Mouse (Mus musculus) limb, embryonic 10.5 days (tissue): ENCODE results near the gene Kcnh1. TPM values are rescaled to one million over a fixed set of nuclear protein-coding genes. Genes with fewer than 3 reads are reported as not detected.
A peak's percentile ranks its signal among the peaks of the same experiment; 100 is the strongest.

Experiments
- DNase-seq: peaks from one replicate; pipeline ENCODE4 v3.0.0-alpha.2; 2017; ENCODE audit warnings: low spot score
- H3K27ac ChIP-seq: fragments of 300-500 bp; sonication (generic); 2 replicates; pipeline ENCODE4 v1.5.1; 2016; ENCODE audit warnings: mild to moderate bottlenecking
- H3K27me3 ChIP-seq: fragments of 300-500 bp; sonication (generic); 2 replicates; pipeline ENCODE4 v1.6.1; 2016; ENCODE audit warnings: low read depth, mild to moderate bottlenecking; ENCODE audit not compliant: poor library complexity, severe bottlenecking
- H3K36me3 ChIP-seq: fragments of 300-500 bp; sonication (generic); 2 replicates; pipeline ENCODE4 v1.6.1; 2016; ENCODE audit warnings: mild to moderate bottlenecking, moderate library complexity
- H3K4me1 ChIP-seq: fragments of 300-500 bp; sonication (generic); 2 replicates; pipeline ENCODE4 v1.6.1; 2016
- H3K4me3 ChIP-seq: fragments of 300-500 bp; sonication (generic); 2 replicates; pipeline ENCODE4 v1.5.1; 2016; ENCODE audit warnings: mild to moderate bottlenecking, moderate library complexity
- H3K9me3 ChIP-seq: fragments of 300-500 bp; sonication (generic); replicated peaks from 2 replicates; pipeline ENCODE4 v1.6.1; 2016; ENCODE audit warnings: mild to moderate bottlenecking
- WGBS: fragments of 180-500 bp; shearing (Covaris S2); methylation state at CpG from one replicate; pipeline ENCODE4 v1.1.7; 2016; 5-methylcytosine and 5-hydroxymethylcytosine counted together
- polyA plus RNA-seq: library from polyadenylated mRNA; unstranded; fragments of >200 nt; fragmentation: Nextera tagmentation; extraction: Ambion mirVana; gene quantifications from 2 replicates; pipeline ENCODE4 v1.2.1, GENCODE M21; 2016

Gene Kcnh1
- polyA plus RNA-seq, 1 experiment from 2014 or later, result 0.01 TPM

DNA sequence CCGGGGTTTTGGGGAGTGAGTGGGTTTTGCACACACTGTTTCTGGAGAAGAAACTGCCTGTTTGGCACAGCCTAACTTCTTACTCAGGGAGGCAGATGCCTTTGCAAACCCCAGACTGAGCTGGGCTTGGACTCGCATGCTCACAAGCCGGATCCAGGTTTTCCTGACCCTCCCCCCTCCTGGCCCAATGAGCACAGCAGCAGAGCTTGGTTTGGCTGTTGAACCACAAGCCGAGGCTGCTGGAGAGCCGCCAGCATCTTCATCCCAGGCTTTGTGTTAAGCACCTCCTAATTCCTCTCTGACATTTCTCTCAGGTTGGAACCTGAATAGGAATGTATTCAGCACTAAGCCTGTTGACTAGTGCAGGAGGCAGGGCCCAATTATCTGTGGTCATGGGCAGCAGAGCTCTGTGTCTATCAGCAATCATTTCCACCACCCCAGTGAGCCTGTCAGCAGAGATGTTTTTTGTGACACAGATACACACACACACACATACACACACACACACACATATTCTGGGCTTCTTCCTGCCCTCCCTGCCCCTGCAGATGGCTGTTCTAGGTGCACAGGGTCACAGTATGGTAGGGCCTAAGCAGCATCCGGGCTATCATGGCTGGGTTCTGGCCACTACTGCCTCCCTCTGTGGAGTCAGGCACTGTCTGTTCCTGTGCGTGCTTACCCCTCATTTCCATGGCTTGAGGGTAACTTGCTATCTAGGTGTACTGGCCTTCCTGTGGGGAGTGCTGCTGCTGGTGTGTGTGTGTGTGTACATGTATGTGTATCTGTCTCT, 254.3 kb downstream of the Kcnh1 start:
- H3K4me3 ChIP-seq, result no peak overlapping the region
- no peaks in the 10 kb centered on the region for H3K27me3 ChIP-seq
- H3K36me3 ChIP-seq, result no peaks in the 10 kb centered on the region
- H3K4me1 ChIP-seq, result no peaks in the 10 kb centered on the region
- H3K9me3 ChIP-seq, result no peaks in the 10 kb centered on the region
- no peak overlapping the region for H3K27ac ChIP-seq
- WGBS, result 79% methylated on average over 7 of the region's 7 CpGs
- no peak for DNase-seq

DNA sequence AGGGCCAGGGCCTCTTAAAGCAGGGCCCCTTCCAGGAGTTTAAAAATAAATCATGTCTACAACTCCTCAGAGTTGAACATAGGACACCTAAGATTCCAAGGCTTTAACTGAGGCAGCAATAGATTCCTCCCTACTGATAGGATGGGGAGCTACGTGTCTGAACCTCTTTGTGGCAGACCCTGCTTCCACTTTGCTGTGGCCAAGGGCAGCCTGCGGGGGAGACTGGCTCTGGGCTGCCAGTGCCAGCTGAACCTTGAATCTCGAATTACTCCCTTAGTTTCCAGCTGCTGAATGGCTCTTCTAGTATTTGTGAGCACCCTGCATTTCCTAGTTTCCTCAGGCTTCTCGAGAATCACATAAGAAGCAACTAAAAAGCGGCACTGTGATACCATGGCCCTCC, 255.6 kb downstream of the Kcnh1 start:
- Histone ChIP-seq H3K4me1 (no peaks in the 10 kb centered on the region), H3K36me3 (no peaks in the 10 kb centered on the region), H3K27ac (no peak overlapping the region), H3K4me3 (no peak overlapping the region), H3K27me3 (no peaks in the 10 kb centered on the region), H3K9me3 (no peaks in the 10 kb centered on the region)
- DNase-seq, result no peak
- 71% methylated on average over 5 of the region's 5 CpGs for WGBS

DNA sequence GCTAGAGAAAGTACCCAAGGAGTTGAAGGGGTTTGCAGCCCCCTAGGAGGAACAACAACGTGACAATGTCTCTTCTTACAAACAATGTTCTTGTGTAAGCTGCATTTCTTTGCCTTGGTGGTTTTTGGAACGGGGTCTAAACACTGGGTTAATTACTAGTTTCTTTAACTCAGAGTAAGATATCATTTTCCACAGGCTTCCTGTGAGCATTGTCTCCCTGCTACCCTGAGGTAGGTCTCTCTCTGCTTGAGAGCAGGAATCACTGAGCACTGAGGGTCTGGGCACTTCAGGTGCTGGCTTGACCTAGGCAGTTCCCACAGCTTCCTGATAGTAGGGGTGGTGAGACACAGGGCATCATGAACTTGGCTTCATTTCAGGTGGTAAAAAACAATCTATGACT, 257.1 kb downstream of the Kcnh1 start:
- no peaks in the 10 kb centered on the region for H3K27me3 ChIP-seq
- no peak overlapping the region for H3K4me3 ChIP-seq
- no peaks in the 10 kb centered on the region for H3K9me3 ChIP-seq
- H3K27ac ChIP-seq, result no peak overlapping the region
- no peaks in the 10 kb centered on the region for H3K4me1 ChIP-seq
- no peaks in the 10 kb centered on the region for H3K36me3 ChIP-seq
- DNase-seq, result no peak
- WGBS, result 71% methylated on average over 2 of the region's 2 CpGs

DNA sequence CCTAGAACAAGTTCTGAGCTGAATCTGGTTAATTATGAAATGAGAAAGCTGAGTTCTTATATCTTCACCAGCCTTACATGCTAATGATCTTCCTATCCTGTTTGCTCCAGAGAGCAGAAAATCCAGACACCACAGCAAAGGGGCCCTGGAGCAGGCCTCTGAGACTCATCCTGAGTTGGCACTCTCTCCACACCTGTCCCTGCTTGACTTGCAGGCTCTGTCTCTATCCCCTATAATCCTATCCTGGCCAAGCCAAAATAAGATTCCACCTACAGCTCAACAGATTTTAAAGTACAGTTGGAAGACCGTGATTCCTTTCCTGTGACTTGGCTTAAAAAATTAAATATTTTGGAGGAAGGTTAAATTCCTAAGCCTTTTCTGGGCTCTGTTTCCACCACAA, 257.9 kb downstream of the Kcnh1 start:
- no peaks in the 10 kb centered on the region for H3K27me3 ChIP-seq
- no peak overlapping the region for H3K4me3 ChIP-seq
- no peak overlapping the region for H3K27ac ChIP-seq
- H3K9me3 ChIP-seq, result no peaks in the 10 kb centered on the region
- H3K4me1 ChIP-seq, result no peaks in the 10 kb centered on the region
- no peaks in the 10 kb centered on the region for H3K36me3 ChIP-seq
- 90% methylated on average over 1 of the region's 1 CpGs for WGBS
- DNase-seq, result no peak

- H3K9me3 ChIP-seq, result no peaks in the 10 kb centered on the region
- H3K36me3 ChIP-seq, result no peaks in the 10 kb centered on the region
- no peak for DNase-seq
- no peak overlapping the region for H3K4me3 ChIP-seq
- H3K4me1 ChIP-seq, result peaks cover 8% of the 10 kb centered on the region
- 80% methylated on average over 4 of the region's 4 CpGs for WGBS
- no peak overlapping the region for H3K27ac ChIP-seq
- no peaks in the 10 kb centered on the region for H3K27me3 ChIP-seq
Observed at GRCm38 (mm10) chr1:192449572-192450351, 259.2 kb downstream of the Kcnh1 start.

- no peak for DNase-seq
- Histone ChIP-seq H3K9me3 (no peaks in the 10 kb centered on the region), H3K27ac (no peak overlapping the region), H3K4me1 (peaks cover 14% of the 10 kb centered on the region), H3K36me3 (no peaks in the 10 kb centered on the region), H3K27me3 (no peaks in the 10 kb centered on the region), H3K4me3 (no peak overlapping the region)
Observed at GRCm38 (mm10) chr1:192450425-192450824, 259.9 kb downstream of the Kcnh1 start.

- Histone ChIP-seq H3K4me3 (no peak overlapping the region), H3K27ac (no peak overlapping the region), H3K36me3 (no peaks in the 10 kb centered on the region), H3K27me3 (no peaks in the 10 kb centered on the region), H3K9me3 (no peaks in the 10 kb centered on the region), H3K4me1 (peaks cover 17% of the 10 kb centered on the region)
- 76% methylated on average over 4 of the region's 4 CpGs for WGBS
- no peak for DNase-seq
Observed at GRCm38 (mm10) chr1:192451722-192452121, 261.1 kb downstream of the Kcnh1 start.

GRCm38 (mm10) chr1:192454501-192454900, 263.9 kb downstream of the Kcnh1 start:
- no peak for DNase-seq
- no peak overlapping the region for H3K4me3 ChIP-seq
- no peaks in the 10 kb centered on the region for H3K36me3 ChIP-seq
- H3K27me3 ChIP-seq, result no peaks in the 10 kb centered on the region
- H3K4me1 ChIP-seq, result peaks cover 17% of the 10 kb centered on the region
- no peaks in the 10 kb centered on the region for H3K9me3 ChIP-seq
- WGBS, result 50% methylated on average over 1 of the region's 1 CpGs
- H3K27ac ChIP-seq, result no peak overlapping the region

DNA sequence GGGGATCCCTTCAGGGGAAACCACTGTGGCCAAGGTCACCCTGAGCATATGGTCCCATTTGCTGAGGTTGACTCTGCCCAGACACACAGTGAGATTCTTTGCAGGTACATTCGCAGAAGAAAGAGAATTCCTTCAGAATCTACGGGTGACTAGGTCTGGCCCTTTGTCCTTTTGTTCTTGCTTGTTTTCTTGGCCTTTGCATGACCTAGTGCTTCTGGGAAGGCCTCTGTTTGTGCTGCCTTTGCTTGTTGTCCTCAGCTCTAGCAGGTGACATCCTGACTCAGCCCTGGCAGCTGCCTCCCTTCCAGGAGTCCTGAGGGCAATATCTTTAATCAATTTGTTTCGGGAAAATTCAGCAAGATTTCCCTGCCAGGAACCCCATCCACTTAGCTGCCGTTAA, 264.4 kb downstream of the Kcnh1 start:
- Histone ChIP-seq H3K27ac (no peak overlapping the region), H3K4me1 (peaks cover 17% of the 10 kb centered on the region), H3K4me3 (no peak overlapping the region), H3K9me3 (no peaks in the 10 kb centered on the region), H3K27me3 (no peaks in the 10 kb centered on the region), H3K36me3 (no peaks in the 10 kb centered on the region)
- DNase-seq, result no peak
- WGBS, result 60% methylated on average over 4 of the region's 4 CpGs

DNA sequence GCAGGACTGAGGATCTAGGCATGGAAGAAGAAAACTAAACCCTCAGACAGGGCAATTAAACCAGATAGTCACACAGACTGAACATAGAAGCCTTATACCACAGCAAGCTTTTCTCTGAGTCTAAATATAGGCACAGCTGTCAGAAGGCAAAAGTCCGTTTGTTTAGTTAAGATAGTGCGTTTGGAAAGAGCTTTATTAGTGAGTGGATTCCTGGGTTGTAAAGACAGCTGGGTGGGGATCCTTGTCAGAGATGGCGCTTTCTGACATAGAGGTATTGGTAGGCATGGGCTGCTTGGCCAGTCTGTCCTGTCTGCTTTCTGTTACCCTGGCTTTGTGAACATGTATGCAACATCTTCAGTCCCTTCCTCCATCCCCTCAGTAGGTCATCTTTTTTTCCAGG, 266.5 kb downstream of the Kcnh1 start:
- WGBS, result 76% methylated on average over 3 of the region's 3 CpGs
- no peaks in the 10 kb centered on the region for H3K36me3 ChIP-seq
- no peak for DNase-seq
- H3K27me3 ChIP-seq, result no peaks in the 10 kb centered on the region
- no peak overlapping the region for H3K4me3 ChIP-seq
- H3K9me3 ChIP-seq, result no peaks in the 10 kb centered on the region
- no peak overlapping the region for H3K27ac ChIP-seq
- peaks cover 17% of the 10 kb centered on the region for H3K4me1 ChIP-seq

GRCm38 (mm10) chr1:192457526-192458206, 267.1 kb downstream of the Kcnh1 start:
- no peaks in the 10 kb centered on the region for H3K9me3 ChIP-seq
- 89% methylated on average over 6 of the region's 6 CpGs for WGBS
- no peak overlapping the region for H3K4me3 ChIP-seq
- H3K4me1 ChIP-seq, result peaks cover 17% of the 10 kb centered on the region
- DNase-seq, result peak; percentile 87
- no peak overlapping the region for H3K27ac ChIP-seq
- H3K27me3 ChIP-seq, result no peaks in the 10 kb centered on the region
- no peaks in the 10 kb centered on the region for H3K36me3 ChIP-seq

DNA sequence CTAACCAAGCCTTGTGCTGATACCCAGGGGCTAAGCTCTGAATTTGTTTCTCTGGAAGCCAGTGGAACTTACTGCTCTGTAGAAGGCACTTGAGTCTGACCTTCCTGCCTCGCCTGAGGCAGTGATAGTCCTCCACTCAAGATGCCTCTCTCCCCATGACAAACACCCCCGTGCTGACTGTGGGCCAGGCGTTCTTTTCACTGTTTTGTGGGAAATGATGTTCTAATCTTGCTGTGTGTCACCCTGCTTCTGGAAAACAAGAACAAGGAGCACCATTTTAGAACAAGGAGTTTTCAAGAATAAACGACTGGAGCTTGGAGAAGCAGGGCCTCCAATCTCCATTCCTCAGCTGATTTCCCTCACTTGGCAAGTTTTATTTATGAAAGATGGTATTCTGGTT, 273.2 kb downstream of the Kcnh1 start:
- 80% methylated on average over 4 of the region's 4 CpGs for WGBS
- no peaks in the 10 kb centered on the region for H3K9me3 ChIP-seq

GRCm38 (mm10) chr1:192472366-192472765, 281.8 kb downstream of the Kcnh1 start:
- H3K4me3 ChIP-seq, result no peak overlapping the region
- H3K4me1 ChIP-seq, result no peaks in the 10 kb centered on the region
- 59% methylated on average over 4 of the region's 4 CpGs for WGBS
- H3K36me3 ChIP-seq, result no peaks in the 10 kb centered on the region
- H3K27ac ChIP-seq, result no peak overlapping the region
- no peaks in the 10 kb centered on the region for H3K9me3 ChIP-seq
- H3K27me3 ChIP-seq, result no peaks in the 10 kb centered on the region
- DNase-seq, result no peak

More for the DNA sequence above, 273.2 kb downstream of the Kcnh1 start:
- no peaks in the 10 kb centered on the region for H3K36me3 ChIP-seq
- H3K27me3 ChIP-seq, result no peaks in the 10 kb centered on the region
- no peak for DNase-seq
- H3K27ac ChIP-seq, result no peak overlapping the region
- no peaks in the 10 kb centered on the region for H3K4me1 ChIP-seq
- no peak overlapping the region for H3K4me3 ChIP-seq
